Mouse (Mus musculus): ENCODE results near the gene Chpt1.
A peak's percentile ranks its signal among the peaks of the same experiment; 100 is the strongest.
"Not testable (repeated sequence)": the region's sequence is repeated elsewhere in the genome, so short reads cannot be mapped to it uniquely, and the experiment has no call there.

The Chpt1 gene

DNA sequence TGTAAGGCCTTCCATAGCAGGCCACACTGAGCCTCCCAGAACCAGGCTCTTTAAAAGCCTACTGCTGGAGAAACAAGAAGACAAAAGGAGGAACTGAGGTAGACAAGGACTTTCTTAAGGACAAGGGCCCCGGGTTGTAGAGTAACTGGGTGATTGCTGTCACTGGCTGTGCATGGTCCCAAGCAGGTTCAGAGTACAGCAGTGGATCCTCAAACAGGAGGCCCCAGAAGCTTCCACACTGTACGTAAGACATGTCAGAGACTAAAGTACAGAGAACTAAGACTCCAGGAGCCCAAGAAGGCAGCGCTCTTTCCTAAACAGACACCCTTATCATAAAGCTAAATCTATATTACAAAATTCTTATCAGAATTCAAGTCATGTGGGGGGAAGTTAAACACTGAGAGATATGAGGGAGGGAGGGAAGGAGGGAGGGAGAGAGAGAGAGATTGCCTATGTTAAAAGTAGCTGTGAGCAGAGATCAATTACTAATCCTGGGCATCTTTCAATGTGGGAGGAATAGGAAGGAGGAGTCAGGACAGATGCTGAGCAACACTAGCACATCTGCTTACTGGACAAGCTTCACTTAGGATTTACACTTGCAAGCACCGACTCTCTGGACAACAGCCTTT lies 8.8 kb downstream of the Chpt1 start:
- peak; percentile 43 to 48 for DNase-seq

DNA sequence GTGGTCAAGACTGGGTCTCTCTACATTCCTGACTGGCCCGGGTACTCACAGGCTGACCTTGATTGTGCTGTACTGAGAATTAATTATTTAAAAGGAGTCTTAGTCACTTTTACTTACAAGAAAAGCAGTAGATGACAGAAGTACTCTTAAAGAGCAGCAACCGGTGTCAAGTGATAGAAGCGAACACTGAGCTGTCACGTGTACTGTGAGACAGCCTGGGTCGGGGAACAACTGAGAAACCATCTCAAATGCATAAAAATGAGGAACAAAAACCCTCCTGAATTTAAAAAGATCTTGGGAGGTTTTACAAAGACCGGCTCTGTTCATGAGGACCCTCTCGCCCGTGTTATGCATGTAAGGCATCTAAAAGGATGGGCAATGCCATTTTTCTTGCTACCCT lies 11.2 kb downstream of the Chpt1 start:
- no peak for DNase-seq

DNA sequence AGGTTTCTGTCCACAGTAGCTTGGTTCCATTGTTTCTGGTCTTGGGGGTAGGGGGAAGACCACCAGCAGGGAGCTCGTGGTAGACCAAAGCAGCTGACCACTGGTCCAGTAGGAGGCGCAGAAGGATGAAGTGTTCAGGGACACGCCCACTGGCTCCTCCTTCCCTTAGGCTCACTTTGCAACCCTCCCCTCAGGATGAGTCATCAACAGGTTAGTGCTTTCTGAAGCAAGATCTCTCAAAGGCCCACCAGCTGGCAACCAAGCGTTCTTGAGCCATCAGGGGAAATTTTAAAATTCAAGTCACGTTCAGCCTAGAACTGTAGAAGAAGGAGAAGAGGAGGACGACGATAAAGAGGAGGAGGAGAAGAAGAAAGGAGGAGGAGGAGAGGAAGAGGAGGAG lies 12.2 kb downstream of the Chpt1 start:
- DNase-seq = peak; percentile 62 to 63

DNA sequence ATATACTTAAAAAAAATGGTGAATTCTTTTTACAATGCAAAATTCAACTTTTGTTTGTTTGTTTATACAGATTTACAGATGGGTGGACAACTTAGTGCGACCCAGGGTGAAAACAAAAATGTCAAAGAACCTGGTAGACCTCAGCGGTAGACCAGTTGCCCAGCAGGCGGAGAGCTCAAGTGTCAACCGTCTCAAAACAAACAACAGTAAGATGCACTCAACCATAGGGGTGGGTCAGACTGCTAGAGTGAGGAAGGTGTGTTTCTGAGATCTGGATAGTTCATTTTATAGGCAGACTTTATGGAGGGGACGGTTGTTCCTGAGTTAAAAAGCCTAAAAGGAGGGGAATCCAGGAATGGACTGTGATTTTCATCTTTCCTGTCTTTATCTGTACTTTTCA lies 15.2 kb downstream of the Chpt1 start:
- no peak for DNase-seq

DNA sequence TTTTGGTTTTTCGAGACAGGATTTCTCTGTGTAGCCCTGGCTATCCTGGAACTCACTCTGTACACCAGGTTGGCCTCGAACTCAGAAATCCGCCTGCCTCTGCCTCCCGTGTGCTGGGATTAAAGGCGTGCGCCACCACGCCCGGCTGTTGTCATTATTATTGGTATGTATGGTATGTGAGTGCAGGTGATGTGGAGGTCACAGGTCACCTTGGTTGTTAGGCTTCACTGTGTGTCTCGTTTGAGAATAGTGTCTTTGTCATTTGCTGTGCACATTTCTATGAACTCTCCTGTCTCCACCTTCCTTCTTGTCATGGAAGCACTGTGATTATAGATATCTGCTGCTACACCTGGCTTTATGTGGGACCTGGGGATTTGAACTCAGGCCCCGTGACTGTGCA lies 21.0 kb downstream of the Chpt1 start:
- not testable (repeated sequence) for DNase-seq

DNA sequence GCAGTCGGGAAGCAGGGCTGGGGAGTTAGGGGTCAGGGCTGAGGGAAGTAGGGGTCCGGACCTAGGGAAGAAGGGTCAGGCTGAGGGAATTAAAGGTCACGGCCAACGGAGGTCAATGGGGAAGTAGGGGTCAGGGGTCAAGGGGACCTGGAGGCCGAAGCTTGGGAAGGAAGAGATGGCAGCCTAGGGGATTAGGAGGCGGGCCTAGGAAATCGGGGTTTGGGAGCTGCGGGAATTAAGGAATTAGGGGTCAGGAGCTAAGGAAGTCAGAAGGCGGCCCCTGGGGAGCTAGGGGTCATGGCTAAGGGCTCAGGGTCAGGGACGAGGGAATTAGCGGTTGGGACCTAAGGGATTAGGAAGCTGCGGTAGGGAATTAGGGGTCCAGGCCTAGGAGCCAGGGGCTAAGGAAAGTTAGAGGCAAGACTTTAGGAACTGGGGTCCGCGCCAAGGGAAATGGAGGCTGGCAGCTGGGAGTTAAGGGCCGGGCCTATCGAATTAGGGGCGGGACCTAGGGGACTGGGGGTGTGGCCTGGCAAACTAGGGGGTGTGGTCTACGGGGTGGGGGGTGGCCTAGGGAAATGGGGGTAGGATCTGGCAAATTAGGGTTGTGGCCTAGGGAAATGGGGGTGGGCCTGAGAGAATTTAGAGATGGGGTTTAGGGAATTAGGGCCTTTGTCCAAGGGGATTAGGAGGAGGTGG lies 43.6 kb downstream of the Chpt1 start:
- peak; percentile 21 to 56 for DNase-seq

DNA sequence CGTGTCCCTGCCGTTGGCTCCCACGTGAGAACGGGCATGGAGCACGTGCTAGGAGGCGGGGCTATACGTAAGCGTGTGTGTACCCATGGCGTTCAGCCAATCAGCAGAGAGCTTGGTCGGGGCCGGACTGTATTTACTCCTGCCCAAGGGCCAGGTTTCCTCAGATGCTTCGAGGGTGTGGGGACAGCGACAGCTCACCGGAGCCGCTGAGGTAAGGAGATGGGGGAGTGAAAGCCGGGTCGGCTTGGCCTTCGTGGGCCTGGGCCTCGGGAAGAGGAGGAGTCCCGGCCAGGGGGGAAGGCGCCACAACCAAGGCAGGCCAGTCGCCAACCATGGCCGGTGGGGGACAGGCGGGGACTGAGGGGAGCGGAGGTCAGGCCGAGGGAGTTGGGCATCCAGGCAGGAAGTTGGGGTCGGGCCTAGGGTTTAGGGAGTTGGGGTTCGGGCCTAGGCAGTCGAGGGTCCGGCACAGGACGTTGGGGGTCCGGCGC lies 44.3 kb downstream of the Chpt1 start, which contains the start of gene Sycp3:
TSS of gene Sycp3 (plus strand) at position 68 of the 491 bp plus-strand sequence.
- peak; percentile 25 to 58 for DNase-seq

DNA sequence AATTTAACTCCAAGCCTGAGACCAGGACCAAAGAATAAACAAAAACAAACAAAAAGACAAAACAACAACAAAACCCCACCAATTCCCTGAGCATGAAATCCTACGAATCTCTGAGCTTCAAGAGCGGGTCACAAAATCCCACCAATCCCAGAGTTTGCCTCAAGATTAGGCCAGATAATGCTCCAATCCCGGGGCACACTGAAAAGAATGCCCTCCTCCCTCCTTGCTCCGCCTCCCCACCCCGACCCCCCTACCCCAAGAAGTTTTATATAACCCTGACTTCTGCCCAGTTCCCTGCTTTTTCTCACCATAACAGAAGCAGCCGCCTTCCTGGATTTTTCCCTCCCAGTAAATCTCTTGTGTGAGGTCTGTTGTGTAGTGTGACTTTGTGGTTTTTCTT lies 46.1 kb downstream of the Chpt1 start:
- DNase-seq = no peak

DNA sequence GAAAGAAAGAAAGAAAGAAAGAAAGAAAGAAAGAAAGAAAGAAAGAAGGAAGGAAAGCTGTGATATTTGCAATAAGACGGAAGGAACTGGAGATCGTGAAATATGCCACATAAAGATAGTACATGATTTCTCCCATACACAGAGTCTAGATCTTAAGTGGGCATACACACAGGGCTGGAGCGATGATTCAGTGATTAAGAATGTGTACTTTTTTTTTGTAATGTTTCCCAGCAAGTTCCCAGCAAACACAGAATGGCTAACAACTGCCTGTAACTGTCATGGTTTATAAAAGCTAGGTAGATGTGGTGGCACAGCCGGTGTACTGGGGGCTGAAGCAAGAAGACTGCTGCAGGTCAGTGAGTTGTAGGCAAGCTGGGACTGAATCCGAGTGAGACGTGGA lies 51.9 kb downstream of the Chpt1 start:
- no peak for DNase-seq

DNA sequence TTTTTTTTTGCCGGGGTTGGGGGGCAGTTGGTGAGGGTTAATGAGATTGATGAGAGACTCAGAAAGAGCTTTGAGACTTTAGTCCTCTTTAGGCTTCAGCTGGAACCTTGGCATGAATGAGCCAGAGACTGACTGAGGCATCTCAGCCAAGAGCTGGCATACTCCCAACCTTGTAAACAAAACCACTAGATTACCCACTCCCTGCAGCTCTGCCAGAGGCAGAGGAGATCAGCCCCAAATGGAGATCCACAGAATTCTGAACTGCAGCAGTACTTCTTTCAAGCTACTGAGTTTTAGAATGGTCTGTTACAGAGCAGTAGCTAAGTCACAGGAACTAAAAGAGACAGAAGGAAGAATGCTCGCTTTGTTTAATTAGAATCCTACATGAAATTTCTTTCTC lies 52.7 kb downstream of the Chpt1 start:
- DNase-seq = no peak

DNA sequence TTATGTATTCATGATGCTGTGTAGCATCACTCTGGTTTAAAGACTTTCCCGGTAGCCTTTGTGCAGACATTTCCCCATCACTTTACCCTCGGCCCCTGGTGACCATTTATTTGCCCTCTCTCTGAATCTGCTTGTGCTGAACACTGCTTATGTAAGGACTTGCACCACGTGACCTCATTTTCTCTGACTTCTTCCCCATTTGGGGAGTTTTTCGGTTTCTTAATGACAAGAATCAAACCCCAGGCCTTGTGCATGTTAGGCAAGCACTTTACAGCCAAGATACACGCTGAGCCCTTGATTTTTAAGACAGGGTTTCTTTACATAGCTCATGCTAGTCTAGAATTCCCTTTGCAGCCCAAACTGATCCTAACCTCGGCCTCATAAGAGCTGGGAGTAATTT lies 62.6 kb downstream of the Chpt1 start:
- DNase-seq = no peak

DNA sequence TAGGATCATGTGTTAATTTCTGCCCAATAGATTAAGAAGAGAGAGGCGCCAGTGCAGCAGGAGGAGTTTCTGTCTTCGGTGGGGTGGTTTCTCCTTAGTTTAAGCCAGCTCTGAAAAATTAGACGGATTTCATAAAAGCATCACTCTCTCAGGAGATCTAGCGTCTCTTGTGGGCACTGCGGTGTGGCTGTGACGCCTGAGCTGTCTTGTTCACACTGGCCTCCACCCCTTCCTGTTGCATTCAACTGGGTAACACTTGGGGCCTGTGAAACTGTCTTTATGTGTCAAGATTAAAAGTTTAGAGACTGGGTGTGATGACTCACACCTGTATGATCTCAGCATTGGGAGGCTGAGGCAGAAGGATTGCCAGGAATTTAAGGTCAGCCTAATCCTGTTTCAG lies 75.9 kb downstream of the Chpt1 start:
- DNase-seq = no peak

DNA sequence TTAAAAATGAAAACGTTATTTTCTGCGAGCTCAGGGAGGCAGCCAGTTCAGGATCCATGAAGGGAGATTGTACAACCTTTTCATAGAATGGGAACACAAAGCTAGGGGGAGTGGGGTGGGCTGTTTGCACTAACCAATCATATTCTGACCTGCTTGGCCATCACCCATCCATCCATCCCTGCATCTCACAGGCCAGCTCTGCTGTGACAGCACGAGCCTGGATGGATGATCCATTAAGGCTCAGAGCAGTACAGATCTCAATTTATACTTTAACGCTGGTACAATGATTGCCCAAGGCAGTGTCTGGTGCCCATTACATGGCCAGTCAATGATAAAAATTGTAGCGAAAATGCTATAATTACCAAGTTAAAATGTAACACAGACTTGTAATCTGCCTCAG lies 77.0 kb downstream of the Chpt1 start:
- DNase-seq = no peak

DNA sequence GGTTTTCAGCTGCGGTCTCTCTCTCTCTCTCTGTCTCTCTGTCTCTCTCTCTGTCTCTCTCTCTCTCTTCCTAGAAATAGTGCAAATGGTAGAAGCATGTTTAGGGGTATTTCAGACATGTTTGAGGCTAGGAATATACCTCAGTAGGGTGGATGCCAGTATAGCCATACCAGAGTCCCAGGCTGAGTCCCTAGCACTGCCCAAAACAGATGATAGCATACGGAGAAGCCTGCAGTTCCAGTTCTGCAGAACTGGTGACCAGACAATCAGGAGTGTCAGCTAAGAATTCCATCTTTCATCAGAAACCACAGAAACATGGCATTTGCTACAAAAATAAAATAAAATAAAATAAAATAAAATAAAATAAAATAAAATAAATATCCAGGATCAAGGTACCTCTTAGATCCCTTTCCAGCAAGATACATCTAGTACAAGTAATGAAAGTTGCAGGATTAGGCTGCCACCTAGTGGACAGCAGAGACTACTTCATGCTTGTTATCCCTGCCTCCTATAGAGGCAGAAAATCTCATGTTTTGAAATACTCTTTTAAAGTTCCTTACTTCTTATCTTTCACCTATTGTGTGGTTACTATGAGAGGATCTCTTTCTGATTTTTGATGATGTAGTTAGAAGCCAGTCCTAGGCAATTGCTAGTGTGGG lies 77.6 kb downstream of the Chpt1 start:
- peak; percentile 71 to 79 for DNase-seq

DNA sequence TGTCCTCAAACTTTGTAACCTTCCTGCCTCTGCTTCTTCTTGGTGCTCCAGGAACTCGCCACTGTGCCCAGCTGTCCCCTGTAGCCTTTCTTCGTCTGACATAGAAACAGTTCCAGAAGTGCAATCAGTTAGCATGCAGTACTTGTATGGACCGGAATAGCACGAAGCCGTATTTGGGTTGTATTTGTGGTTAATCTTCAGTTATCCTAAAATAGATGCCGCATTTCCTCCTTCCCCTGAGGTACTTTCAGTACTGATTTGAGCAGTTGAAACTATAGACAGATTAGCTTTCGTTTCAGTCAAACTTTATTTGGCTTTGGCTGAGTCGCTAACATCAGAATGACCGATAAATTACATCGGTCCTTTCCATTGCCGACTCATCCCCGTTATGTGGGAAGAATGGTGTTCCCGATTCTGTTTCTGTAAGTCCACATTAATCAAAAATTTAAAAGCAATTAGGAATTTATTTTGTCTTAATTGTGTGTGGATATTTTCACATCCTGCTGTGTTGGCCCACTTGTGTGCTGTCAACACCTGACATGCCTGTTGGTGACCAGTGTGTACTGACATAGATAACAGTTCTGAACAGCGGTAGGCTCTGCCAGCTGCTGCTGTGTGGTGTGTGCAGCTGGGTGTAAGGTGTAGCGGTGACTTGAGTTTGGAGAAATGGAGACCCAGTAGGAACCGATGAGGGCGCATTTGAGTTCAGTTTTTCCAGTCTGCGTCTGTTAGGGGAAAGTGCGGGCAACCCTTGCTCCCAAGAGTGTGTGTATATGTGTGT lies 83.0 kb downstream of the Chpt1 start:
- no peak for DNase-seq

DNA sequence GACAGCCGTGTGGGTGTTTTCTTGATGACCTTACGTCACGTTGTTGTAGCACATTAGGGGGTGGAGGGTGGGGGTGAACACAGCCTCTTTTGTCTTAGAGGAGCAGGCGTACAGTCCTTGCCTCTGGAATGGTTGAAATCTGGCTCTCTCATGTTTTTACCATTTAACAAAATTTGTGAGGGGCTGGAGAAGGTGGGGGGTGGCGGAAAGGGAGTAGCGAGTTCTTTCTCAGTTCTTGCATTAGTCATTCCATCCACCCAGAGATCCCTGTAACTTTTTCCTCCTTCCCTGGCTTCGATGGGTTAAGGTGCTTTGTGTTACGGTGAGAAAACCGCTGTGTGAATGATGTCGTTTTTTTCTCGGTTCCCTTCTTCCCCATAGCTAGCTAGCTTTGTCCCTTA lies 83.7 kb downstream of the Chpt1 start:
- no peak for DNase-seq

DNA sequence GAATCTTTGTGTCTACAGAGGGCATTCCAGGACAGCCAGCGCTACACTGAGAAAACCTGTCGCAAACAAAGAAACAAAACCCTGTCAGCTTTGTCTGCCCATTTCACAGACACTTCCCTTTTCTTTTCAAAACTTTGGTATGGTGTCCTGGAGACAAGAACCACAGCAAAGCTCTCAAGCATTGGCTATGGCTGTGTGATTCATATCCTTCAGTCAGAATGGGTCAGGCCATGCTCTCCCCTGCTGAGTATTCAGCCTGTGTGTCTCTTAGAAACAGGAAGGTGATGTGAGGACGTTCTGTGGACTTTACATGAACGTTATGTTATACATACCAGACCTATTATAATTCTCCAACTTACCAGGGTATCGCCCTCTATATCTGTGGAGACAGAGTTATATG lies 86.2 kb downstream of the Chpt1 start:
- no peak for DNase-seq

DNA sequence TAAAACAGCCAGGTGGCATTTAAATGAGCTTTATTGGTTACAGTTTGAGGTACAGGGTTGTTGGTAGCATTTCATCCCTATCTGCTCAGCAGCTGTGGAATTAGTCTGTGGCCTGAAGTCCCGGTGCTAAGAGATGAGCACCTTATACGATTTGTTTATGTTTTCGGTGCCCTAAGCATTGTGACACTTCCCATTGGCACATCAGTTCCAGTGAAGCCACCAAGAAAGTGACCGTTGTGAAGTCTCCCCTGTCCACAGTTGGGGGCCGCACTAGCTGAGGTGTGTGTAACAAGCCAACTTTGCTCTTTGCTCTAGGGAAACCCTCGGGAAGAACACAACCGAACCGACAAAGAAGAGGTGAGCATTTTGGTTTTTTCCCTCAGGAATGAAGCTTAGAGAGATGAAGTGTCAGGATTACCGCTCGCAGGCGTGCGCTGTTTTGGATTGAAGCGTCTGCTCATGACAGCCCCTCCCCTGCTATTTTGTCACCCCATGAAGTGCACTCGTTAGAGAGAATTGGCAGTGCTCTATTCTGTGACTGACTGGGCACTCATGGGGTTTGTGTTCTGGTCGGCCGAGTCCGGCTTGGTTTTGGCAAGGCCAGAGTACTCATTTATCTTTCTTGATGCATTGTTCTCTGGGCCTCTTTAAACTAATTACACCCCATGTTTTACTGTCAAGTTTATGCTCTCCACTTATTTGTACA lies 91.4 kb downstream of the Chpt1 start:
- DNase-seq = no peak

DNA sequence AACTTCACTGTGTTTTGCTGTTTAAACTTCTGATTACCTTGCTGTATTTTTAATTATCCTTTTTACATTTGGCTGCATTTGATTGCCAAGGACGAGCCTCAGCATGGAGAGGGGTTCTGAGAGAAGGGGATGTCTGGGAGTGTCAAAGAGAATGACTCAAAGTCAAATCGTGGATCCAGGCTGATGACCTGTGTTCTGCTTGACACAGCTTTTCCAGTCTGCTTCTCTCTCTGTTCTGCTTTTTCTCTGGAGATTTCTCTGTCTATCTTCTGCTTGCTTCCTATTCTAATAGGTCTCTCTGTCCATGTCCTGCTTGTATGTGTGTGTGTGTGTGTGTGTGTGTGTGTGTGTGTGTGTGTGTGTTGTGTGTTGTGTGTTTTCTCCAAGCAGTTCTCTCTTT lies 94.1 kb downstream of the Chpt1 start:
- DNase-seq = no peak

DNA sequence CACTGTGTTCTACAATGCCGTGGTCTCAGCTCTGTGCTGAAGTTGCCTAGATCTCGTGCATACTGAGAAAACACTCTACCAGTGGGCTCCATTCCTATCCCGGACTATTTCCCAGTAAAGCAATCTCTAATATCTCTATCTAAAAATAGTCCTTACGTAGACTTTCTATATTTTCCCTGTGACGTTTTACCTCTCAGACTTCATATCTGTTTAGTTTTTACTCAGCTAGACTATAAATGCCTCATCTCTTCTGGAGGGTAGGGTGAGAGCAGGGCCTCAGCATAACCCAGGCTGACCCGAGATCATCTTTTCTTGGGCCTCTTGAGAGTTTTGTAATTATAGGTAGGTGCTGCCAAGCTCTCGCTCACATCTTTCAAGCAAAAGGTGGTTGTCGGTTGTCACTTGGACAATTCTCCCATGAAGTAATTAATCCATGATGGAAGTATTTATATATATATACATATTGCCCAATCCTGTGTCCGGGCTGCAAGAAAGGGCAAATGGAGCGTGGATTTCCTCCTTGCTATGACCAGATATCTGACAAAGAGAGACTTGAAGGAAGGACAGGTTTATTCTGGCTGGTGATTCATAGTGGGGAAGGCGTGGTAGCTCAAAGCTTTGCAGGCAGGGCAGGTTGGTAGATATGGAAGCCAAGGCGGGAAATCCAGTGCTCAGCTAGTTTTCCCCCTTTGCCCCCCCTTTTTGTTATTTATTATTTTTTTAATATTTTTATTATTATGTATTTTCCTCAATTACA lies 95.8 kb downstream of the Chpt1 start:
- DNase-seq = no peak

DNA sequence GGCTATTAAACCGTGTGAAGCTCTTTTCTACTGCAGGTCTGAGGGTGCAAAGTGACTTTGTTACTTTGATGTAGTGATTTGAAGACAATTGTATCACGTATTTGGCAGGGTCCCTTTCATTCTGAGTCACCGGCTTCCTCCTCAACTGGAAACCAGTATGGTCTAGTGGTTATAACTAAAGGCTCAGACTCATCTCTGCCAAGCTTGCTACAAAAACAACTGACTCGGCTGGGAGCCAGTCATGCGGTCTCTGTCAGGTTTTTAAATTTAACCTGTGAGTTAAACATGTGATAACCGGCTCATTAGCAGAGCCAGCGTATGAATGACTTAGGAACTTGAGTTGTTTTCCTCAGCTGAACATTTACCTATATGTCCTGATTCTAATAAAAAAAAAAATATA lies 98.1 kb downstream of the Chpt1 start:
- peak; percentile 42 to 51 for DNase-seq

DNA sequence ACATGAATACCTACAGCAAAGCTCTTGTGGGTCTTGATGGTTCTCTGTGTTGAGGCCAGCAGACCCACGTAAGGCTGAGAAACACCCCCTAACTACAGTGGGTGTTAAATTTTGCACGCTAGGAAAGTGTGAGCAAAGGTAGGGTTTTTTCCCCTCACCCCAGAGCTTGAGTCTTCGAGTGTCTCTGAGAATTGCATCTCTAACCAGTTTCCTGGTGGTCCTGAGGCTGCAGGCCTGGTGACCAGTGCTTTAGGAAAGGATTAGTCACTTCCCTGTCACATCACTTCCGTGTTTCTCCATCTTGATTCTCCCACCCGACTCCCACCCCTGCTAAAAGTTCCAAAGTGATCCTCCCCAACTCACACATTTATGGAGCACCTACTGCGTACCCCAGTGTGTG lies 99.7 kb downstream of the Chpt1 start:
- no peak for DNase-seq

Measured in kidney, postnatal 36 days (tissue).